Mouse (Mus musculus) mature B cell (primary cell): Measurements from ENCODE around the gene Hba-x.
"Not testable (repeated sequence)": the region's sequence is repeated elsewhere in the genome, so short reads cannot be mapped to it uniquely, and the experiment has no call there.

Source experiments
- in situ Hi-C: fragments of 300-500 bp; cut with MboI; formaldehyde crosslinking; loops from 2 replicates; pipeline ENCODE4 v1.14.3; 2019

Gene Hba-x

GRCm38 (mm10) chr11:32285887-32286286 is 9.7 kb downstream of the Hba-x start:
- in situ Hi-C loops = not testable (repeated sequence)

GRCm38 (mm10) chr11:32286695-32287492 is 10.7 kb downstream of the Hba-x start, which contains the start of gene Hbq1b:
Hbq1b (plus strand) TSS chr11:32286965.
- in situ Hi-C loops = not testable (repeated sequence)

GRCm38 (mm10) chr11:32287493-32287825 is 11.3 kb downstream of the Hba-x start:
- in situ Hi-C loops = no loop called here

- in situ Hi-C loops = not testable (repeated sequence)
Observed at GRCm38 (mm10) chr11:32292819-32293218, 16.6 kb downstream of the Hba-x start.

DNA sequence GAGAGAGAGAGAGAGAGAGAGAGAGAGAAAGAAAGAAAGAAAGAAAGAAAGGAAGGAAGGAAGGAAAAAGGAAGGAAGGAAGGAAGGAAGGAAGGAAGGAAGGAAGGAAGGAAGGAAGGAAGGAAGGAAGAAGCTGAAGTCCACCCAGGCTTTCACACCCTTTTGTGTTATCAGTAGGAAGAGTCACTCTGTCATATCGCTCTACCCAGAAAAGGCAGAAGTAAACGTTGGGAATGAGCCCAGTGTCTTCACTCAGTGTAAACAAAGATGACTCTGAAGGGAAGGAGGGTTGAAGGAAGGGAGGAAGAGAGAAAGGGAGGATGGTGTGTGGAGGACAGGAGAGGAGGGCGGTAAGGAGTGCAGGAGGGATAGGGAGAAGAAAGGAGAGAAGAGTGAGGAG is 17.3 kb downstream of the Hba-x start:
- in situ Hi-C loops = not testable (repeated sequence)

DNA sequence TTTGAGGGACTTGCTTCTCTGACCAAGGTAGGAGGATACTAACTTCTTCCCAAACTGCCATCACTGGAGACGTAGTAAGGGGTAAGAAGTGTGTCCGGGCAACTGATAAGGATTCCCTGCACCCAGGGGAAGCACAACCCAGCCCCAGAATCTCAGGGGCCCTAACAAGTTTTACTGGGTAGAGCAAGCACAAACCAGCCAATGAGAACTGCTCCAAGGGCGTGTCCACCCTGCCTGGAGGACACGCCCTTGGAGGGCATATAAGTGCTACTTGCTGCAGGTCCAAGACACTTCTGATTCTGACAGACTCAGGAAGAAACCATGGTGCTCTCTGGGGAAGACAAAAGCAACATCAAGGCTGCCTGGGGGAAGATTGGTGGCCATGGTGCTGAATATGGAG is 20.0 kb downstream of the Hba-x start, which contains the start of gene Hba-a2:
Gene Hba-a2, plus strand, starts transcription at position 287 of the 400 bp plus-strand sequence.
- in situ Hi-C loops = not testable (repeated sequence)

DNA sequence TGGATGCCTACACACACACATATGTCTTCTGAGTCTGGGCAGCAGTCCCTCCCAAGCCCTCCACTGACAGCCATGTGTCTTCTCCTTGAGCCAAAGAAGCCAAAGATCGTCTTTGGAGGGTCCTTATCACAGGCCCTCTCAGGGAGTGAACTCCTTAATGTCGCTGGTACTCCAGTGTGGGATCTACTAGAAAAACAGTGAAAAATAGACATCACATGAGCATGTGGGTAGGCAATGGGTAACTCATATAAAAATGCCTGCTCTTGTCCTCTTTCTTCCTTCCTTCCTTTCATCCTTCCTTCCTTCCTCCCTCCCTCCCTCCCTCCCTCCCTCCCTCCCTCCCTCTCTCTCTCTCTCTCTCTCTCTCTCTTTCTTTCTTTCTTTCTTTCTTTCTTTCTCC is 21.2 kb downstream of the Hba-x start:
- in situ Hi-C loops = not testable (repeated sequence)

GRCm38 (mm10) chr11:32297866-32298531 is 21.8 kb downstream of the Hba-x start:
- in situ Hi-C loops = no loop called here

DNA sequence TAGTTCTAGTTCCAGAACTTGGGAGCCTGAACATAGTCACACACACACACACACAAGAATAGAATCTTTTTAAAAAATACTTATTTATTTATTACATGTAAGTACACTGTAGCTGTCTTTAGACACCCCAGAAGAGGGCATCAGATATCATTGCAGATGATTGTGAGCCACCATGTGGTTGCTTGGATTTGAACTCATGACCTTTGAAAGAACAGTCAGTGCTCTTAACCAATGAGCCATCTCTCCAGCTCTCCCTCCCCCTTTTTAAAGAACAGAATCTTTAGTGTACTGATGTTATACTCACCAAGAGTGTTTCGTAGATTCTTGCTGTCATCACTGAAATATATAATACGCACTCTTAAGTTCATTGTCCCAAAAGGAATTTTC is 22.3 kb downstream of the Hba-x start:
- in situ Hi-C loops = no loop called here

- in situ Hi-C loops = not testable (repeated sequence)
Observed at GRCm38 (mm10) chr11:32299865-32300264, 23.7 kb downstream of the Hba-x start, which contains the start of gene Hbq1a. Hbq1a (plus strand) TSS chr11:32300069.

GRCm38 (mm10) chr11:32300279-32301267 is 24.4 kb downstream of the Hba-x start:
- in situ Hi-C loops = no loop called here

DNA sequence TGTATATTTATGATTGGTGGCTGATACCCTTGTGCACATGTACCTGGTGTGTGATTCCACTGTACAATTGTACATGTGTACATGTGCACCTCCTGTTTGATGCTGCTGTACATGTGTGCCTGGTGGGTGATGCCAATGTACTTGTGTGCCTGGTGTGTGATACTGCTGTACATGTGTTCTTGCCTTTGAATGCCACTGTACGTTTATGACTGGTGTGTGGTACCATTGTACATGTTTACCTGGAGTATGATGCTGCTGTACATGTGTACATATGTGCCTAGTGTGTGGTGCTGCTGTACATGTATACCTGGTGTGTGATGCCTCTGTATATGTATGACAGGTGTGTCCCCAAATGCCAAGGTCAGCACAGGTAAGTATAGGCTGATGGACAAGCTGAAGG is 25.3 kb downstream of the Hba-x start:
- in situ Hi-C loops = no loop called here

DNA sequence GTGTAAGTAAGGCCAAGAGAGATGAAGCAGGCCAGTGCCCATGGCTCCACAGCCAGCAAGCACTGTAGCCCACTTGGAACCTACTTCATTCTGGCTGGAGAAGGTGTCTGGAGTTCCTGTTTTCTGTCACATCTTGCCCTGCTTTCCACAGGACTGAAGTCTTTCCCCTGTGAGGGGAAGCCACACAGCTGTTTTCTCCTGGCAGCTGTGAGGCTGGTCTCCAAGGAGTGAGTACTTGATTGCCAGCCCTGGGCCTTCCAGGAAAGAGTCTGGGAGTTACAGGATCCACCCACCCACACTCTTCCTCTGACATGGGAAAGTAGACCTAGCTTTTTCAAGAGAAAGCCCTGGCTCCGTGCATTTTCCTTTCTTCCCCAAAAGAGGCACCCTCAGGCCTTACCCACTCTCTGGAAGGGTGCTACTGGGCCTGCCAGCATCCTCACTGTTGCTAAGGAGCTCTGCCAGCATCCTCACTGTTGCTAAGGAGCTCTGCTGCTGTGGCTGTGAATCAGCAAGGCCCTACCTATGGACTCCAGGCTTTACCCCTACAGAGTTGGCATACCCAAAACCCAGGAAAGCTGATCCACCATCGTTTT is 26.7 kb downstream of the Hba-x start:
- in situ Hi-C loops = no loop called here

DNA sequence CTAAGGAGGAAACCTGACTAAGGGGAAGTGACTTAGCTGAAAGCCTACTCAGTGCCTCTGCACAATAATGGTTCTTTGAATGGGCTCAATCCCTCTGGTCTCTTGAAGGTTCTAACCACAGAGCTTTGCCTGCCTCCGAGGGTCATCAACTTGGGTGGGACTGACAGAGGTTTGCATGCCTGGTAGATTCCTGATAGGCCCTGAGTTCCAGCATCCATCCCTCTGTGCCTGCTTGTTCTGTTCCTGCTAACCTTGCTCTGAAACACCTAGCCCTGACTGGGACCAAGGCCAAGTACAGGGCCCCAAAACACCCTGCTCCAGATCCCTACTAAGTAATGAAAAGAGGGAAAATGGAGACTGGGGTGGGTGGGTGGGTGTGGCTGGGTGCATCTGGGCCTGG is 27.3 kb downstream of the Hba-x start:
- in situ Hi-C loops = no loop called here

DNA sequence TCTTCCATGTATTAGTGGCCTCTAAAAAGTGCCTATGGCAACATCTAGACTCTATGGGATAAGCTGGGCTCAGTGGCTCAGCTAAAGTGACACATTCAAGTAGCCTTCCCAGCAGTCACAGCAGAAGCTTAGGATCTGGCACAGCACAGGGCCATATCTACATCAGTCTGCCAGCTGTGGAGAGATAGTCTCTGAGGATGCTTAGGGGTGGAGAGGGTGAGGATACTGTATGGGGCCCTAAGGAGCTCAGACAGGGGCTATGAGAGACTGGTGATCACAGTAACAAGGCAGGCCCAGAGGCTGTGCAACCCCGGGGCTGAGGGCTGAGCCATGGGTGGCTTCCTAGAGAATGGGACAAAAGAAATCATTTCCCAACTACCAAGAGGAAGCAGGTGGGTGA is 30.8 kb downstream of the Hba-x start:
- in situ Hi-C loops = no loop called here

DNA sequence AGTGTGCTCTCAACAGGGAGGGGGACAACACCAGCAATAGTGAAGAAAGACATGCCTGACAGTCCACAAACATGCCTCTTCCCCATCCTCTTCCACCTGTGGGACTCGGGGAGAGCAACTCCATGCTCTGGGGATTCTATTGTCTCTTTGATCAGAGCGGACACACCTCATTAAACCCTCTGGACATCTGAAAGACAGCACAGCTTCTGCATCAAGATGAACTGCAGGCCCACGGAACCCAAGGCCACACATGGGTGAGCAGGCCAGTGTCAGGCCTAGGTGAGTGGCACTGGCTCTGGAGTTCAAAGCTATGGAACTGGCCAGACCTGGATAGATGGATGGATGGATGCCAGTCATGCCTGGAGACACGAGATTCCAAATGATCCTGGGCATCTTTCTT is 33.2 kb downstream of the Hba-x start:
- in situ Hi-C loops = no loop called here

DNA sequence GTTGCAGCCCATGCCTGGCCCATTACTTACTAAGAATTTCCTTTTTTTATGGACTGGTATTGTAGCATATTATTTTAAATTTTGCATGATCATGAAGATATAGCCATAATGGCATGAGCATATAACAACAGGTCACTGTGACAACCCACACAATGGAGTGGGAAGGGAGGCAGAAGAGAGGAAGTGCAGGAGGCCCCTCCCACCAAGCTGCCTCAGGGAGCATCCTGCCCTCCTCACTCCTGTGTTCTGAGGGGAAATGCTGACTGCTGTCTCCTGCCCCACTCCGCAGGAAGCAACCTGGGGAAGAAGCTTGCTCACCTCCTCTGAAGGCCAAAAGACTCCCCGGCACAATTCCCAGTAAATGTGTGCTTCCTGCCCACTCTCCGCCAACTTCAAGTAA is 33.7 kb downstream of the Hba-x start:
- in situ Hi-C loops = no loop called here

DNA sequence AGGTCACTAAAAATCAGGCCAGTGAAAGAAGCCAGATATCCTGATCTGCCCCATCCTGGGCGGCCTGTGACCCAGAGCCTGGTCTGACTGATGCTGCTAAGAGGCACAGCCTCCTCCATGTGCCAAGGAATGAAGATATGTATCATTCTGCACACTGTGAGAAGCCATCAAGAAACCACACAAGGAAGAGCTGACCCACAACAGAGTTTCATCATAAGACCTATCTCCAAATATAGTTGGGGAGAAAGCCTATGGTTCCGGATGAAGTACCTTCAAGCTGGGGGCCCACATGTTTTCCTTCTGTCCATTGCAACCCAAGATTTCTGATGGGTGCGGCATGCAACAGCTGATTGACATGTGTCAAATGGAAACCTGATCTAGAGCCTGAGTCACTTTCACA is 39.8 kb downstream of the Hba-x start:
- in situ Hi-C loops = no loop called here

DNA sequence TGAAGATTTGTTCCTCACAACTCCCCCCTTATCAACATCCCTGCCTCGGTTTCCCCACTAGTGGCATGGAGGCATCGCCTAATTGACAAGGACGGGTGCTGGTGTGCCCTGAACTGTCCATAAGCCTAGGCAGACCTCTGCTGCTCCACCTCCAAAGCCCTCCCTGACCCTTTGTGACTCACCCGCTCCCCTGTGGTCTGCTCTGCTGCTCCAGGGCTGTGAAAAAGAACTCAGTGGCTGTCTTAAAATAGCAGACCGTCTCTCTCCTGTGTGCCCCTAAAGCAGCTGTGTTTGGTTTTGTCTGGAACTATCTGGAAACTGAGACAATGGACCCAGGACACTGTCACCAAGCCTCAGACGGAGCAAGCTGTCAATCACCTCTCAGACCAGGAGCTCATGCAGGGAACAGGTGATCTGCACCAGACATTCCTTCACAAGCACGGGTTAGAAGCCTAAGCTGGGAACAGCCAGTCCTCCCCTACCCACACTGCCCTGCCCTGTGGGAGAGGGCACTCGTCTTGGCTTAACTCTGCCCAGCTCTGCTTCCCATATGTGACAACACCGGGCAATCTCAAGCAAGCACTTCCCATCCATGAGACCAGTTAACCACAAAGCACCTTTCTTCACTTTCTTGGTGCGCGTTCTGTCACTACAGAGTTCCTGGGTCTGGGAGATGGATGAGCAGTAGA is 44.5 kb downstream of the Hba-x start:
- in situ Hi-C loops = no loop called here

GRCm38 (mm10) chr11:32321196-32321565 is 45.0 kb downstream of the Hba-x start:
- in situ Hi-C loops = no loop called here

- in situ Hi-C loops = no loop called here
Observed at GRCm38 (mm10) chr11:32324609-32325008, 48.4 kb downstream of the Hba-x start.
